Mouse (Mus musculus) G1E (cell line): Measurements from ENCODE around the gene Ntng2. TPM values are rescaled to one million over a fixed set of nuclear protein-coding genes. Genes with fewer than 3 reads are reported as not detected.

Experiments
- ATAC-seq: 2 replicates; pipeline ENCODE4 v1.8.0; 2016; ENCODE audit warnings: mild to moderate bottlenecking; ENCODE audit not compliant: insufficient number of reproducible peaks, poor library complexity, low FRiP score, severe bottlenecking; ENCODE audit errors: extremely low read depth
- DNase-seq: peaks from one replicate; pipeline ENCODE4 v3.0.0; 2012; ENCODE audit warnings: low spot score
- H3K27me3 ChIP-seq: 2 replicates; pipeline ENCODE4 v1.6.1; 2012; ENCODE audit warnings: mild to moderate bottlenecking, low read length, inconsistent platforms; ENCODE audit not compliant: insufficient read depth
- H3K36me3 ChIP-seq: replicated peaks from 2 replicates; pipeline ENCODE3; 2012; ENCODE audit warnings: mild to moderate bottlenecking, inconsistent platforms
- H3K4me1 ChIP-seq: 2 replicates; pipeline ENCODE4 v1.6.1; 2012; ENCODE audit warnings: low read depth, low read length, inconsistent platforms, mixed read lengths; ENCODE audit not compliant: insufficient read depth
- H3K4me3 ChIP-seq: 2 replicates; pipeline ENCODE4 v1.5.1; 2012; ENCODE audit warnings: low read depth, mild to moderate bottlenecking, inconsistent platforms, low read length, moderate library complexity, mixed read lengths
- H3K9me3 ChIP-seq: replicated peaks from 2 replicates; pipeline ENCODE4 v1.6.1; 2012; ENCODE audit warnings: inconsistent platforms
- CTCF ChIP-seq: IDR thresholded peaks from 2 replicates; pipeline ENCODE4 v1.5.1; 2012; ENCODE audit warnings: low read depth, low read length, inconsistent platforms, mixed read lengths
- GATA1 ChIP-seq: IDR thresholded peaks from 2 replicates; pipeline ENCODE4 v1.6.1; 2012; ENCODE audit warnings: borderline replicate concordance, low read length, inconsistent platforms, mixed read lengths
- GATA2 ChIP-seq: IDR thresholded peaks from 2 replicates; pipeline ENCODE4 v1.6.1; 2012; ENCODE audit warnings: low read depth, low read length, inconsistent platforms, borderline replicate concordance
- POLR2AphosphoS5 ChIP-seq: IDR thresholded peaks from 2 replicates; pipeline ENCODE4 v1.6.1; 2012; ENCODE audit warnings: low read depth, low read length, inconsistent platforms; ENCODE audit not compliant: insufficient replicate concordance
- TAL1 ChIP-seq: conservative IDR thresholded peaks from 2 replicates; pipeline ENCODE4 v1.6.1; 2012; ENCODE audit warnings: low read depth, low read length, inconsistent platforms, mixed read lengths
- polyA plus RNA-seq: library from polyadenylated mRNA; stranded (reverse); fragments of >175 nt; gene quantifications from 2 replicates; pipeline ENCODE4 v1.2.3, GENCODE M21; 2012
- total RNA-seq, 2 experiments: library from RNA; stranded (forward) in 1 of 2; stranded (reverse) in 1 of 2; fragments of 200-1000 nt in 1 of 2; fragments of >200 nt in 1 of 2; fragmentation: Nextera tagmentation in 1 of 2; gene quantifications; 2 replicates each; pipeline ENCODE4 v1.2.3; 2014 to 2017

Gene Ntng2
- total RNA-seq (2014; fragmentation: Nextera tagmentation) (not detected in 2 replicates), total RNA-seq (2017) (0.49 TPM in 1 of 2 replicates, not detected in the other), polyA plus RNA-seq (not detected in 2 replicates)

- ATAC-seq (no peak), DNase-seq (no peak)
- H3K4me3 ChIP-seq = no peak within 1 kb of the TSS
- TF ChIP-seq GATA1 = no peak
- TF ChIP-seq TAL1 = no peak
- TF ChIP-seq POLR2AphosphoS5 = no peak
- no peak for TF ChIP-seq CTCF
- no peak for TF ChIP-seq GATA2
- peaks cover 56% of the 10 kb centered on the region for H3K27me3 ChIP-seq
- no peaks in the 10 kb centered on the region for H3K36me3 ChIP-seq
- no peaks in the 10 kb centered on the region; the same call in 1 of the 2 replicates for H3K9me3 ChIP-seq
- no peaks in the 10 kb centered on the region for H3K4me1 ChIP-seq
These were observed at the start of gene Ntng2 for GRCm38 (mm10) chr2:29252599-29253204. Ntng2 (minus strand) TSS chr2:29253005.

GRCm38 (mm10) chr2:29295557-29295956 is 42.8 kb upstream of the Ntng2 start:
- no peaks in the 10 kb centered on the region for H3K9me3 ChIP-seq
- H3K4me3 ChIP-seq = no peak overlapping the region
- H3K36me3 ChIP-seq = no peaks in the 10 kb centered on the region
- no peaks in the 10 kb centered on the region for H3K4me1 ChIP-seq
- ATAC-seq = no peak
- no peak for DNase-seq
- no peak for TF ChIP-seq GATA2
- no peak for TF ChIP-seq GATA1
- TF ChIP-seq TAL1 = no peak
- TF ChIP-seq CTCF = no peak
- TF ChIP-seq POLR2AphosphoS5 = no peak
- H3K27me3 ChIP-seq = no peaks in the 10 kb centered on the region

GRCm38 (mm10) chr2:29287651-29288050 is 34.8 kb upstream of the Ntng2 start:
- DNase-seq = no peak
- Histone ChIP-seq H3K4me3 (no peak overlapping the region), H3K27me3 (no peaks in the 10 kb centered on the region; the same call in 1 of the 2 replicates)

GRCm38 (mm10) chr2:29277703-29278121 is 24.9 kb upstream of the Ntng2 start:
- Histone ChIP-seq H3K27me3 (peaks cover 5% of the 10 kb centered on the region), H3K4me3 (no peak overlapping the region), H3K9me3 (no peaks in the 10 kb centered on the region), H3K36me3 (no peaks in the 10 kb centered on the region), H3K4me1 (no peaks in the 10 kb centered on the region)
- DNase-seq (no peak), ATAC-seq (no peak)
- TF ChIP-seq GATA1 = no peak
- no peak for TF ChIP-seq CTCF
- TF ChIP-seq POLR2AphosphoS5 = no peak
- no peak for TF ChIP-seq TAL1
- TF ChIP-seq GATA2 = no peak

More at GRCm38 (mm10) chr2:29287651-29288050, 34.8 kb upstream of the Ntng2 start:
- no peak for ATAC-seq
- no peaks in the 10 kb centered on the region for H3K36me3 ChIP-seq
- no peak for TF ChIP-seq GATA1
- TF ChIP-seq GATA2 = no peak
- no peak for TF ChIP-seq TAL1
- no peak for TF ChIP-seq POLR2AphosphoS5
- TF ChIP-seq CTCF = no peak
- no peaks in the 10 kb centered on the region for H3K4me1 ChIP-seq
- no peaks in the 10 kb centered on the region for H3K9me3 ChIP-seq

GRCm38 (mm10) chr2:29271803-29272518 is 19.2 kb upstream of the Ntng2 start:
- Histone ChIP-seq H3K4me1 (no peaks in the 10 kb centered on the region), H3K27me3 (peaks cover 16% of the 10 kb centered on the region), H3K4me3 (no peak overlapping the region), H3K36me3 (no peaks in the 10 kb centered on the region), H3K9me3 (no peaks in the 10 kb centered on the region)
- no peak for DNase-seq
- ATAC-seq = no peak
- no peak for TF ChIP-seq POLR2AphosphoS5
- no peak for TF ChIP-seq GATA2
- no peak for TF ChIP-seq CTCF
- no peak for TF ChIP-seq TAL1
- TF ChIP-seq GATA1 = no peak

GRCm38 (mm10) chr2:29271098-29271497 is 18.3 kb upstream of the Ntng2 start:
- TF ChIP-seq CTCF (no peak), TAL1 (no peak), GATA2 (no peak), POLR2AphosphoS5 (no peak), GATA1 (no peak)
- ATAC-seq (no peak), DNase-seq (no peak)
- Histone ChIP-seq H3K4me3 (no peak overlapping the region), H3K9me3 (no peaks in the 10 kb centered on the region), H3K36me3 (no peaks in the 10 kb centered on the region), H3K27me3 (peaks cover 19% of the 10 kb centered on the region), H3K4me1 (no peaks in the 10 kb centered on the region)
